Mouse (Mus musculus): ENCODE data around the gene Crb3. TPM values are rescaled to one million over a fixed set of nuclear protein-coding genes. Genes with fewer than 3 reads are reported as not detected.

The Crb3 gene
- polyA plus RNA-seq (2014; fragmentation: Illumina TruSeq; extraction: RNeasy Lipid Tissue Mini Kit (QIAGEN cat#74804); ENCODE audit: low read depth, low replicate concordance): not detected

DNA sequence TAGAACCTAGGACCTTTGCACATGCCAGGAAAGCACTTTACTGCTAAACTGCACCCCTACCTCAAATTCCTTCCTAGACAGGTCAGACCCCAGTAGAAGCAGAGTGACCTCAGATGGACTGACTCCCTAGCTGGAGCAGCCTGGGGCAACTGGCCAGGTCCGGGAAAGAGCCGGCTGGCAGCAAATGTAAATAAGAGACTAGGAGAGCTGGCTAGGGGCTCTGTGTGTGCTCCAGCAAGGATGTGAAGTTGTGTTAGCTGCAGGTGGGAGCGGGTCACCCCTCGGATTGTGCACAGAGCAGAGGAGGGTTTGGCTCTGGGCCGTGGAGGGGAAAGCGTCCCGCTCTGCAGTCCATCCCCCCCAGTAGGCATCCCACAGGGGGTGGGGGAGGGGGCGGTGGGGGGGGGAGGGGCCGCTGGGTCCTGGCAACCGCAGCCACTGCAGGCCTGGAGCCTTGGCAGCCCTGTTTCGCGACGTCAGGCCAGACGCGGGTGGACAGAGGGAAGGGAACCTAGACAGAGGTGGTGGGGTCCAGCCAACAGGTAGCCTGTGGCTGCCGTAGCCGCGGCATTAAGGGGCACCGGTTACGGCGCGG lies at the start of gene Crb3:
Gene Crb3 (plus strand): TSS at position 215 of the 595 bp plus-strand sequence.

DNA sequence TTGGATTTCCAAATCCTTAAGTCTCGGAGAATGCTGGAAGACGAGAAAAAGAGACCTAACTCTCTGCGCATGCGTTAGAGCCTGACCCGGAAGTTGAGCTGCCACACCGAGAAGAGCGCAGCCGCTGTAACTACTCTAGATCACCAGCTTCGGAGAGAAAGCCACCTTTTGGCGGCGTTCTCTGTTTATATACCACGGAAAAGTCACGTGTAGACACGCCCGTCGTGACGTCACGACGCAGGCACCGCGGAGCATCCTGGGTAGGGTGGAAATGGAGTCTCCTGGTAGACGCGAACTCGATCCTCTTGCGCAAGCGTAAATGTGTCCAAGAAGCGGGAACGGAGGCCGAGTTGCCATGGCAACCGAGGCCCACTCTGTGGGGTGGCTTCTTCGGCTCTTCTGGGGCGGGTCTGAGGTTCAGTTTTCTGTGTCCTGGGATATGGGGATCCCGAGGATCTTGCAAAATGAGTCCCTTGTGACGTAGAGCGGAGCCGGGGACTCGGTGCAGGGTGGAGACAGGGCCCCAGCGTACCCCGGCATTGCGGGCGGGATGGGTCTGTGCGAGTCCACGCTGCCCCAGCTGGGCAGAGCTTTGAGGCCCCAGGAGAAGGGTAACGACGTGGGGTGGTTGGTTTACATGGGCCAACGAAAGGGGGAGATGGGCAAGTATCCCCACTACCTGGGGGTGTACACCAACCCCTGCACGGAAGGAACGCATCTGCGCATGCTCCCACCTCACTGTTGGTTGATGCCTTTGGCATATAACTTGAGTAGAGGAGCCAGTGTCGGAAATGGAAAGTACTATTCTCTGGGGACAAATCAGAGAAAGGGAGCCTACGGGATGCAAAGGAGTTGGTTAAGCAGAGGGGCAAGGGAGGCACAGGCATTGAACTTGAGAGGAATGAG lies 47.4 kb upstream of the Crb3 start, which contains the start of the genes Gtf2f1 and Gm17949:
Gene Gtf2f1 (minus strand): TSS at position 53 of the 906 bp plus-strand sequence.
Gene Gm17949 (plus strand): TSS at position 234 of the 906 bp plus-strand sequence.

DNA sequence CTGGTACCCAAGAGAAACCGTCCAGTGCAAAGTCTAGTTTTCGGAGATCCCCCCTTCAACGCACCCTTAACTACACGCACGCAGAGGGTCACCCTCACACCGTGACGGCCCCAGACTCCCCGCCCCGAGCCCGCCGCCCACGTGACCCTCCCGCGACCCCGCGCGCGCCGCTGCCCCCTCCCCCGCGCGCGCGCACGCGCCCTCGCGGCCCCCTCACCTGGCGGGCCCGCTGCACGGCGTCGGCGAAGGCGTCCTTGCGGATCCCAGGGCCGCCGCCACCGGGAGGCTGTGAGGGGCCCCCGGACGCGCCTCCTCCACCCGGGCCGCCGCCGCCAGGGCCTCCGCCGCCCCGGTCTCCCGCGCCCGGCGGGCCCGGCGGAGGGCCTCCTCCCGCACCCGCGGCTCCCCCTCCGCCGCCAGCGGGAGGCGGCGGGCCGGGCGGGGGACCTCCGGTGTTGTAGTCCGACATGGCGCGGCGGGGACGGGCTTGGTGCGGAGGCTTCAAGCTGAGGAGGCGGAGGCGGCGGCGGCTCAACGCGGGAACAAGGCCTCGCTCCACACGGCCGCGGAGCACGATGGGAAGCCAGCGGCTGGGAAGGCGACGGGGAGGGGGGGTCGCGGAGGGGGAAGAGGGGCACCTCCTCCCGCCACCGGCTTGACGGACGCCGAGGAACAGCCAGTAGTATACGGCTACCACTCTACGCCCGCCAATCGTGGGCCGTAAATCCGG lies 27.8 kb upstream of the Crb3 start, which contains the start of gene Khsrp:
Gene Khsrp (minus strand): TSS at position 592 of the 730 bp plus-strand sequence.

DNA sequence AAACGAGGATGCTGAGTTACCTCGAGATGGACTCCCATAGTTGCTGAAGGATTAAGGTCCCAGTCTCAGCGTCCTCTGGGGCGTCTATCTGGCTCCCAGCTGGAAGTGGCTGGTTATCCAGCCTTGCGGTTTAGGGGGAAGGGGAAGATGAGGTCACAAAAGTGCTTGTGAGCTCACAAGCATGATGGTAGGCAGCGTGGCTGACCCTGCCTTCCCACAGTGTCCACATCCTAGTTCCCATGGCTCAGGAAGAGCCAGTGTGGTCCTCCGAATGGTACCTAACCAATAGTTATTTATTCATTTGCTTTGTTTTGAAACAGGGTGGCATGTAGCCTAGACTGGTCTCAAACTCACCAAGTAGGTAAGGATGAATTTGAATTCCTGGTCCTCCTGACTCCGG lies 17.4 kb upstream of the Crb3 start, which contains the start of gene Slc25a41:
Gene Slc25a41 (minus strand): TSS at position 101 of the 400 bp plus-strand sequence.

DNA sequence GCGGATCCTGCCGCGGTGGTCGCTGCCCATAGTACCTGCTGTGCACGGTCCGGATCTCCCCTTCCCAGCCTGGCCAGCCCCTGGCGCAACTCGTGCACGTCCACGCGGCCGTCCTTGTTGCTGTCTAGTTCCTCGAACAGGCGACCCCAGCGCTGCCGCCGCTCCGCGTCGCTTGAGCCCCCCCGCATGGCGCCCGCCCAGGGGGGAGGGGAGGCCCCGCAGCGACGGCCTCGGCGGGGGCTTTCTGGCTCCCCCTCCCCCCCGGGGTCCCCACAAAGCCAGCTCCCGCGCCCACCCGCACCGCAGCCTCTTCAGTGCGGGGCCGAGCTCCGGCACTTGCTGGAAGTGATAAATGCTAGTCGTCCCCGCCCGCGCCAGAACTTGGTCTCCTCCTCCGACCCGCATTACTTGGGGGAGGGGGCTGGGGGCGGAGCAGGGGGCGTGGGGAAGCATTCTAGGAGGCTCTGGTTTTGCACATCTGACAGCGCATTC lies 627 bp downstream of the Crb3 start, which contains the start of gene Slc25a23:
Gene Slc25a23 (minus strand): TSS at position 378 of the 492 bp plus-strand sequence.

DNA sequence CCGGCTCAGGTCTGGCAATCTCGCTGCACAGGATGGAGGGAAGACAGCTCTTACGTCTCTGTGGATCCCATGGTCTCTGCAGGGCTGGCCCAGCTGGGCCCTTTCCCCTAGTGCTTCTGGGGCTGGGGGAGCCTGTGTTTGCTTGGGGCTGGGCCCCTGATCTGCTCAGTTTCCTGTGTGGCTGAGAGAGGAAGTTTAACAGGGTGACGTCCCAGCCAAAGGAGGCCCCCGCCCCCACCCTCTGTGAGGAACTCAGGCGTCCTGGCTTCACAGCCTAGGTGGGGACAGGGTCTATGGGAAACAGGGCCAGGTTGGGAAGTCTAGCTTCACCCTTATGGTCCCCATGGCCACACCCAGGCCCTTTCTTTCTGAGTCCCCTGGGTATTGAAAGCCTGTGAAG lies 19.4 kb downstream of the Crb3 start, which contains the start of gene Dennd1c:
Gene Dennd1c (minus strand): TSS at position 179 of the 400 bp plus-strand sequence.

DNA sequence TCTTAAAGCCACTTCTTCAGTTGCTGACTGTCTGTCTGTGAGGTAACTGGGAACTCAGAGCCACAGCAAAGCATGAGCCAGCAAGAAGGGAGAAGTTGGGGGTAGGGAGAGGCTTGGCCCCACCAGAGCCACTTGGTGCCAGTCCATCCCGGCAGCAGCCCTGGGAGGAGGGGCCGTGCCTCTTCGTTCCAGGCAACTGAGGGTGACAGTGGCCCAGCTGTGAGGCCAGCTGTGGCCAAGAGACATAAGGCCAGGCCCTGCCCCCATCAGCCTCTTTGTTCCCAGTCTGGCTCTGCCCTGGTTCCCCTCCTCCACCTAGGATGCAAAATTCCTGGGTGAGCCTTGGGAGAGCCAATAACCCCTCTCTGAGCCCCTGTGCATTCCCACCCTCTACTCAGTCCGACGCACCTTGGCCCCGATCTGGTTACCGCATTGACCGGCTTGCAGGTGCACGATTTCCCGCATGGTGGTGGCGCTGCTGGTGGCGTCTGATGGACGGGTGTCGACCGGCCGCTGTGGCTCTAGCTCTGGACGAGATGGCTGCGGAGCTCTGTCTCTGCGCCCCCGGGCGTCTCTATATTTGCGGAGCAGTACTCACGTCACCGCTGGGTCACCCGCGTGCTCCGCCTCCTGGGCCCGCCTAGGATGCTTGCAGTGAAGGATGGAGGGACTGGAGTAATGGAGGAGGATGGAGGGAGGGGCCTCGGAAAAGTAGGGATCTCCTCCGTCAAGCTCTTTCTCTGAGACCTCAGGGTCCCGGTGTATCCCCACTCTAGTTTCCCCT lies 28.3 kb downstream of the Crb3 start, which contains the start of gene Tubb4a:
Gene Tubb4a (minus strand): TSS at position 734 of the 784 bp plus-strand sequence.

DNA sequence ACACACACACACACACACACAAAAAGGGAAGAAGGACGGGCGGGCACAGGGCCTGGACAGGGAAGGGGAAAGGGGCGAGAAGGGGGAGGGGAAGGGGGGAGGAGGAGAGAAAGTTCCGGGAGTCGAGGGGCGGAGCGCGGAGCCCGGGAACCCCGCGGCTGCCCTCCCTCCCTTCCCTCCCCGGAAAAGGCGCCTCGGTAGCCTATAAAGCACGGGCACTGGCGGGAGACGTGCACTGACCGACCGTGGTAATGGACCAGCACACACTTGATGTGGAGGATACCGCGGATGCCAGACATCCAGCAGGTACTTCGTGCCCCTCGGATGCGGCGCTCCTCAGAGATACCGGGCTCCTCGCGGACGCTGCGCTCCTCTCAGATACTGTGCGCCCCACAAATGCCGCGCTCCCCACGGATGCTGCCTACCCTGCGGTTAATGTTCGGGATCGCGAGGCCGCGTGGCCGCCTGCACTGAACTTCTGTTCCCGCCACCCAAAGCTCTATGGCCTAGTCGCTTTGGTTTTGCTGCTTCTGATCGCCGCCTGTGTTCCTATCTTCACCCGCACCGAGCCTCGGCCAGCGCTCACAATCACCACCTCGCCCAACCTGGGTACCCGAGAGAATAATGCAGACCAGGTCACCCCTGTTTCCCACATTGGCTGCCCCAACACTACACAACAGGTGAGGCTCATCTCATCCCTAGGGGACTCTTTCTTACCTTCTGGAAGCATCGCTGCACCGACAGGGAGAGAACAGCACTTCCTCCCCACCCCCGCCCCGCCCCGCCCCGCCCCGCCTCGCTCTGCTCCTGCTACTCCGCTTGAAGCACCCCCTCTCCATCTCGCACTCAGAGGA lies 46.5 kb downstream of the Crb3 start, which contains the start of gene Tnfsf9:
Gene Tnfsf9 (plus strand): TSS at position 145 of the 854 bp plus-strand sequence.

Other genes starting within 250 kb of the Crb3 start
- gene Rfx2, start 228.1 kb upstream of the Crb3 start, polyA plus RNA-seq (2014; fragmentation: Illumina TruSeq; extraction: RNeasy Lipid Tissue Mini Kit (QIAGEN cat#74804); ENCODE audit: low read depth, low replicate concordance): 4.3 TPM
- not detected for gene Acsbg2, start 184.7 kb upstream of the Crb3 start, polyA plus RNA-seq (2014; fragmentation: Illumina TruSeq; extraction: RNeasy Lipid Tissue Mini Kit (QIAGEN cat#74804); ENCODE audit: low read depth, low replicate concordance)
- gene 1700061G19Rik, start 183.6 kb upstream of the Crb3 start, polyA plus RNA-seq (2014; fragmentation: Illumina TruSeq; extraction: RNeasy Lipid Tissue Mini Kit (QIAGEN cat#74804); ENCODE audit: low read depth, low replicate concordance): not detected
- gene Mllt1, start 123.7 kb upstream of the Crb3 start, polyA plus RNA-seq (2014; fragmentation: Illumina TruSeq; extraction: RNeasy Lipid Tissue Mini Kit (QIAGEN cat#74804); ENCODE audit: low read depth, low replicate concordance): 23.8 TPM
- not detected for gene Acer1, start 77.0 kb upstream of the Crb3 start, polyA plus RNA-seq (2014; fragmentation: Illumina TruSeq; extraction: RNeasy Lipid Tissue Mini Kit (QIAGEN cat#74804); ENCODE audit: low read depth, low replicate concordance)
- 107 TPM for gene Clpp, start 68.8 kb upstream of the Crb3 start, polyA plus RNA-seq (2014; fragmentation: Illumina TruSeq; extraction: RNeasy Lipid Tissue Mini Kit (QIAGEN cat#74804); ENCODE audit: low read depth, low replicate concordance)
- 73.4 TPM for gene Alkbh7, start 61.8 kb upstream of the Crb3 start, polyA plus RNA-seq (2014; fragmentation: Illumina TruSeq; extraction: RNeasy Lipid Tissue Mini Kit (QIAGEN cat#74804); ENCODE audit: low read depth, low replicate concordance)
- gene Pspn, start 59.1 kb upstream of the Crb3 start, polyA plus RNA-seq (2014; fragmentation: Illumina TruSeq; extraction: RNeasy Lipid Tissue Mini Kit (QIAGEN cat#74804); ENCODE audit: low read depth, low replicate concordance): not detected
- gene Gtf2f1, start 47.8 kb upstream of the Crb3 start, polyA plus RNA-seq (2014; fragmentation: Illumina TruSeq; extraction: RNeasy Lipid Tissue Mini Kit (QIAGEN cat#74804); ENCODE audit: low read depth, low replicate concordance): 29.0 TPM
- not detected for gene Gm17949, start 47.6 kb upstream of the Crb3 start, polyA plus RNA-seq (2014; fragmentation: Illumina TruSeq; extraction: RNeasy Lipid Tissue Mini Kit (QIAGEN cat#74804); ENCODE audit: low read depth, low replicate concordance)
- 25.9 TPM for gene Khsrp, start 27.6 kb upstream of the Crb3 start, polyA plus RNA-seq (2014; fragmentation: Illumina TruSeq; extraction: RNeasy Lipid Tissue Mini Kit (QIAGEN cat#74804); ENCODE audit: low read depth, low replicate concordance)
- gene Slc25a41, start 17.5 kb upstream of the Crb3 start, polyA plus RNA-seq (2014; fragmentation: Illumina TruSeq; extraction: RNeasy Lipid Tissue Mini Kit (QIAGEN cat#74804); ENCODE audit: low read depth, low replicate concordance): not detected
- 64.1 TPM for gene Slc25a23, start 758 bp downstream of the Crb3 start, polyA plus RNA-seq (2014; fragmentation: Illumina TruSeq; extraction: RNeasy Lipid Tissue Mini Kit (QIAGEN cat#74804); ENCODE audit: low read depth, low replicate concordance)
- gene Dennd1c, start 19.4 kb downstream of the Crb3 start, polyA plus RNA-seq (2014; fragmentation: Illumina TruSeq; extraction: RNeasy Lipid Tissue Mini Kit (QIAGEN cat#74804); ENCODE audit: low read depth, low replicate concordance): 1.5 TPM
- 3.6 TPM for gene Tubb4a, start 28.7 kb downstream of the Crb3 start, polyA plus RNA-seq (2014; fragmentation: Illumina TruSeq; extraction: RNeasy Lipid Tissue Mini Kit (QIAGEN cat#74804); ENCODE audit: low read depth, low replicate concordance)
- gene Tnfsf9, start 46.2 kb downstream of the Crb3 start, polyA plus RNA-seq (2014; fragmentation: Illumina TruSeq; extraction: RNeasy Lipid Tissue Mini Kit (QIAGEN cat#74804); ENCODE audit: low read depth, low replicate concordance): 1.9 TPM
- gene Cd70, start 90.7 kb downstream of the Crb3 start, polyA plus RNA-seq (2014; fragmentation: Illumina TruSeq; extraction: RNeasy Lipid Tissue Mini Kit (QIAGEN cat#74804); ENCODE audit: low read depth, low replicate concordance): not detected
- not detected for gene Tnfsf14, start 135.1 kb downstream of the Crb3 start, polyA plus RNA-seq (2014; fragmentation: Illumina TruSeq; extraction: RNeasy Lipid Tissue Mini Kit (QIAGEN cat#74804); ENCODE audit: low read depth, low replicate concordance)
- 132 TPM for gene C3, start 169.0 kb downstream of the Crb3 start, polyA plus RNA-seq (2014; fragmentation: Illumina TruSeq; extraction: RNeasy Lipid Tissue Mini Kit (QIAGEN cat#74804); ENCODE audit: low read depth, low replicate concordance)
- gene Gpr108, start 189.3 kb downstream of the Crb3 start, polyA plus RNA-seq (2014; fragmentation: Illumina TruSeq; extraction: RNeasy Lipid Tissue Mini Kit (QIAGEN cat#74804); ENCODE audit: low read depth, low replicate concordance): 36.3 TPM
- gene Trip10, start 190.3 kb downstream of the Crb3 start, polyA plus RNA-seq (2014; fragmentation: Illumina TruSeq; extraction: RNeasy Lipid Tissue Mini Kit (QIAGEN cat#74804); ENCODE audit: low read depth, low replicate concordance): 123 TPM
- 0.76 TPM for gene Vav1, start 220.0 kb downstream of the Crb3 start, polyA plus RNA-seq (2014; fragmentation: Illumina TruSeq; extraction: RNeasy Lipid Tissue Mini Kit (QIAGEN cat#74804); ENCODE audit: low read depth, low replicate concordance)

Data from heart, adult 10 weeks (tissue).